Mouse (Mus musculus) embryonic facial prominence, embryonic 11.5 days (tissue): ENCODE measurements around the gene Pgp. TPM values are rescaled to one million over a fixed set of nuclear protein-coding genes. Genes with fewer than 3 reads are reported as not detected.
"Not testable (repeated sequence)": the region's sequence is repeated elsewhere in the genome, so short reads cannot be mapped to it uniquely, and the experiment has no call there.

ENCODE experiments used
- ATAC-seq: fragments of 200-750 bp; cut with Nextera tagmentation; replicated peaks from 2 replicates; pipeline ENCODE4 v1.8.0; 2017; ENCODE audit warnings: low read depth; ENCODE audit not compliant: insufficient number of reproducible peaks, low FRiP score, low TSS enrichment
- DNase-seq: peaks from one replicate; pipeline ENCODE4 v3.0.0-alpha.2; 2015; ENCODE audit warnings: low spot score
- H3K27ac ChIP-seq: fragments of 300-500 bp; sonication (generic); replicated peaks from 2 replicates; pipeline ENCODE4 v1.5.1; 2014; ENCODE audit warnings: mild to moderate bottlenecking, low read depth, low read length, control low read depth
- H3K27me3 ChIP-seq: fragments of 300-500 bp; sonication (generic); 2 replicates; pipeline ENCODE4 v1.6.1; 2014; ENCODE audit warnings: mild to moderate bottlenecking, low read length, moderate library complexity, mixed read lengths; ENCODE audit not compliant: control insufficient read depth, insufficient read depth
- H3K36me3 ChIP-seq: fragments of 300-500 bp; sonication (generic); replicated peaks from 2 replicates; pipeline ENCODE4 v1.6.1; 2014; ENCODE audit warnings: low read depth, mild to moderate bottlenecking, low read length, moderate library complexity, mixed read lengths; ENCODE audit not compliant: control insufficient read depth, insufficient read depth
- H3K4me1 ChIP-seq: fragments of 300-500 bp; sonication (generic); 2 replicates; pipeline ENCODE4 v1.6.1; 2014; ENCODE audit warnings: low read length, mixed read lengths; ENCODE audit not compliant: control insufficient read depth, insufficient read depth
- H3K4me2 ChIP-seq: fragments of 300-500 bp; sonication (generic); 2 replicates; pipeline ENCODE4 v1.6.1; 2014; ENCODE audit warnings: low read depth, mild to moderate bottlenecking, control low read depth, low read length, moderate library complexity
- H3K4me3 ChIP-seq: fragments of 300-500 bp; sonication (generic); 2 replicates; pipeline ENCODE4 v1.5.1; 2014; ENCODE audit warnings: low read depth, low read length, control low read depth
- H3K9ac ChIP-seq: fragments of 300-500 bp; sonication (generic); replicated peaks from 2 replicates; pipeline ENCODE4 v1.6.1; 2014; ENCODE audit warnings: mild to moderate bottlenecking, control low read depth, low read length
- H3K9me3 ChIP-seq: fragments of 300-500 bp; sonication (generic); replicated peaks from 2 replicates; pipeline ENCODE4 v1.6.1; 2016; ENCODE audit warnings: mild to moderate bottlenecking, low read length, inconsistent platforms, mixed read lengths; ENCODE audit not compliant: control insufficient read depth
- WGBS: fragments of 180-500 bp; shearing (Covaris S2); extraction: QIAGEN DNeasy Blood & Tissue Kit; methylation state at CpG from one replicate; pipeline ENCODE4 v1.1.7; 2014; 5-methylcytosine and 5-hydroxymethylcytosine counted together
- polyA plus RNA-seq: library from polyadenylated mRNA; unstranded; fragments of >200 nt; fragmentation: Nextera tagmentation; extraction: Ambion mirVana; gene quantifications from 2 replicates; pipeline ENCODE4 v1.2.1, GENCODE M21; 2014

Pgp gene
- polyA plus RNA-seq = 53.7 and 54.9 TPM in 2 replicates

DNA sequence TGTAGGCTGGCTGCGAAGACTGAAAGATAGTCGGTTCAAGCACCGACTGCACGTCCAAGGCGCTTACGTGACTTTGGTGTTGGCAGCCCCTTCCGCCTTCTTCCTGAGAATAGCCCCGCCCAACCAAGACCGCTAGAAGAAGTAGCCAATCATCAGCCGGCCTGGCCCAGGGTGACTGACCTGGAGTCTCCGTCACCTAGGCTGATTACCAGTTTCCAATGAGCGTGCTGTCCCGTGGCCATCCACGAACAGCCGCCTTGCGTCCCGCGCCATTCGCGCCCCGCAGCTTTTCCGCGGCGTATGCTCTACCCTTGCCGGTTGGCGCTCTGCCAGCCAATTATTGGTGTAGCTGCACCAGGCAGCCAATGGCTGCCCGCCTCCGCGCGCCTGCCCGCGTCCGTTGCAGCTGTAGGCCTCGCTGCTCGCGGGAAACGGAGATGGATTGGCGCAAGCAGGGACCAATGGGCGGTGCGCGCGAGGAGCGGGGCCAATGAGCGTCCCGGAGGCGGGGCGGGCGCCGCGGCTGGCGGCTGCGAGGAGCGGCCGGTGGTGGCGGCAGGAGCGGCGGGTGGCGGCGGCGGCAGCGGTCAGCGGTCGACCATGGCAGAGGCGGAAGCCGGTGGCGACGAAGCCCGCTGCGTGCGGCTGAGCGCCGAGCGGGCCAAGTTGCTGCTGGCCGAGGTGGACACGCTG lies at the start of gene Pgp, which contains the start of gene E4f1:
TSS of gene Pgp (plus strand) at position 483 of the 693 bp plus-strand sequence.
TSS of gene E4f1 (minus strand) at position 404 of the 693 bp plus-strand sequence.
- no peaks in the 10 kb centered on the region; the same call in none of the 2 replicates for H3K36me3 ChIP-seq
- H3K4me3 ChIP-seq = peak within 1 kb of the TSS; percentile 86
- ATAC-seq = peak; percentile 96
- peak; percentile 99 for DNase-seq
- H3K9ac ChIP-seq = peak within 1 kb of the TSS; percentile 88
- H3K4me2 ChIP-seq = peak within 1 kb of the TSS; percentile 97
- no peaks in the 10 kb centered on the region for H3K27me3 ChIP-seq
- no peaks in the 10 kb centered on the region; the same call in 1 of the 2 replicates for H3K4me1 ChIP-seq
- H3K27ac ChIP-seq = peak within 1 kb of the TSS; percentile 65
- WGBS = under 1% methylated on average over 66 of the region's 75 CpGs
- H3K9me3 ChIP-seq = no peaks in the 10 kb centered on the region

- no peak overlapping the region for H3K27ac ChIP-seq
- ATAC-seq (no peak), DNase-seq (no peak)
- no peak overlapping the region for H3K4me3 ChIP-seq
- H3K4me1 ChIP-seq = no peaks in the 10 kb centered on the region
- no peak overlapping the region for H3K4me2 ChIP-seq
- H3K9ac ChIP-seq = no peak overlapping the region
- WGBS = 94% methylated on average over 4 of the region's 4 CpGs
- H3K9me3 ChIP-seq = no peaks in the 10 kb centered on the region
- H3K27me3 ChIP-seq = no peaks in the 10 kb centered on the region
- H3K36me3 ChIP-seq = peaks cover 28% of the 10 kb centered on the region
Observed at GRCm38 (mm10) chr17:24423114-24423513, 47.1 kb upstream of the Pgp start.

DNA sequence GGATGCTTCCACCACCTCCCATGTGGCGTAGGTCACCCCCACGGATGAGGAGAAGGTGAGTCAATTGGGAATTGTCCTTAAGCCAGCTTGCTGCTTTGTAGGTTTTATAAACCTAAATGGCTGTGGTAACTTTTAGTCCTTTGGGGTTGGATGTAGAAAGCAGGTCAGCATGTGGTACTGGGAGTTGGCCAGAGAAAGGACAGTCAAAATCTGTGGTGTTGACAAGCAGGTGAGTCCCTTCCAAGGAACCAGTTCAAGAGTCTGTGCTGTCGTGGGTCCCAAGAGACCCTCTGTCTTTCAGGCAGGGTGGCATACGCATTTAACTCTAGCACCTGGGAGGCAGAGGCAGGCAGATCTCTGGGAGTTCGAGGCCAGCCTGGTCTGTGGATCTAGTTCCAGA lies 45.7 kb upstream of the Pgp start:
- DNase-seq (no peak), ATAC-seq (no peak)
- peaks cover 20% of the 10 kb centered on the region for H3K36me3 ChIP-seq
- H3K4me2 ChIP-seq = no peak overlapping the region
- no peak overlapping the region for H3K27ac ChIP-seq
- H3K9me3 ChIP-seq = no peaks in the 10 kb centered on the region
- WGBS = 94% methylated on average over 5 of the region's 5 CpGs
- H3K4me3 ChIP-seq = no peak overlapping the region
- no peaks in the 10 kb centered on the region for H3K4me1 ChIP-seq
- H3K9ac ChIP-seq = no peak overlapping the region
- no peaks in the 10 kb centered on the region for H3K27me3 ChIP-seq

DNA sequence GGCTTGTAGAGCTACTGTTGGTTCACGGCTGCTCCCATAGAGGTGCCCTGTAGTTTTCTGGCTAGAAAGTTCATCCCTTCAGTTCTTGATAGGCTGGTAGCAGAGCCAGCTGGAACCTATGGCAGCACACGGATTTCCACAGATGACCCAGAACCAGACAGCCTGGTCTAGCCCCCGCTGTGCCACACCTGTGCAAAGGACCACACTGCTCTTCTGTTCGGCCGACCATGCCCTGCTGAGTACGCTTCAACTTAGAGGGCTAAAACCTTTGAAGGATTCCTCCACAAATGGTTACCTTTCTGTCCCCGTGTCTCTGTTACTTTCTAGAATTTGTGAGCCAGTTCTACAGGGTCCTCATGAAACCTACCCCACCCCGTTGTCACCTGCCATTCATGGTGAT lies 44.9 kb upstream of the Pgp start:
- H3K4me3 ChIP-seq, DNase-seq, H3K9ac ChIP-seq, H3K27me3 ChIP-seq, H3K27ac ChIP-seq, ATAC-seq, H3K4me1 ChIP-seq, H3K4me2 ChIP-seq, H3K9me3 ChIP-seq: not testable (repeated sequence)
- H3K36me3 ChIP-seq = peaks cover 16% of the 10 kb centered on the region
- 88% methylated on average over 5 of the region's 8 CpGs for WGBS

GRCm38 (mm10) chr17:24425905-24426304 lies 44.3 kb upstream of the Pgp start:
- ATAC-seq (no peak), DNase-seq (no peak)
- Histone ChIP-seq H3K27me3 (no peaks in the 10 kb centered on the region), H3K27ac (no peak overlapping the region), H3K4me2 (no peak overlapping the region; the same call in 1 of the 2 replicates), H3K4me1 (no peaks in the 10 kb centered on the region), H3K9ac (no peak overlapping the region), H3K36me3 (peaks cover 14% of the 10 kb centered on the region), H3K9me3 (no peaks in the 10 kb centered on the region), H3K4me3 (no peak overlapping the region)
- 92% methylated on average over 7 of the region's 7 CpGs for WGBS

DNA sequence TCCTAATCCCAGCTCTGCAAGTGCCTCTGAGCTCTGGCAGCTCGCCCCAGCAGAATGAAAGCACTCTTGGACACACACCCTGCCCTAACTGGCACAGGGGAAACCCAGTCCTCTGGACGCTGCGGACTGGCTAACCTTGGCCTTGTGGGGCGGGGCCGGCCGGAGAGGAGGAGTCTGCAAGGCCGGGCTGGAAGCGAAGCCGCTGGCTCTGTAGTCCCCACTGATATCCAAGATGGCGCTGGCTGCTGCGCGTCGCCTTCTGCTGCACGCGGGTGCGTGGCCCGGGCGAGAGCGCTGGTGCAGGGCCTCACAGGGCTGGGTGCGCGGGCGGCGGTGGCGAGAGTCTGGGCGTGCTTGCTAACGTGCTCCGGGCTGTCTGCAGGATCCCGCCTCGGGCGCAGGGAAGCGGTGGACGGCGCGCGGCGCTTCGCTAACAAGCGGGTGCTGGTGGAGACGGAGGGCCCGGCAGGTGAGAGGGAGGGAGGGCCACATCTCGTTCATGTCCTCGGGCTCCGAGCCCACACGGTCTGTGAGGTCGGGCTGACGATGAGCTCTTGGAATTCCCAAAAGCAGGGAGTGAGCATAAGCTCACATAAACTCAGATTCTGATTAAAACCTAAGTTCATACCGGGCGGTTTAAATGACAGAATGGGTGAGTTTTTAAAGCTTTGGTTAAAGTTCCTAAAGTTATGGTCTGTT lies 43.6 kb upstream of the Pgp start, which contains the start of gene Eci1:
TSS of gene Eci1 (plus strand) at position 171 of the 699 bp plus-strand sequence.
- peaks cover 11% of the 10 kb centered on the region for H3K36me3 ChIP-seq
- DNase-seq (peak; percentile 91), ATAC-seq (peak; percentile 98)
- peak within 1 kb of the TSS; percentile 80 for H3K27ac ChIP-seq
- peak within 1 kb of the TSS; percentile 80 for H3K9ac ChIP-seq
- H3K27me3 ChIP-seq = no peaks in the 10 kb centered on the region
- H3K4me3 ChIP-seq = peak within 1 kb of the TSS; percentile 50
- 1% methylated on average over 48 of the region's 48 CpGs for WGBS
- no peaks in the 10 kb centered on the region for H3K4me1 ChIP-seq
- H3K4me2 ChIP-seq = peak within 1 kb of the TSS; percentile 47
- H3K9me3 ChIP-seq = no peaks in the 10 kb centered on the region

GRCm38 (mm10) chr17:24427170-24427557 lies 43.0 kb upstream of the Pgp start:
- peaks cover 11% of the 10 kb centered on the region for H3K36me3 ChIP-seq
- peak overlapping the region; percentile 47 for H3K4me2 ChIP-seq
- peak overlapping the region; percentile 50 for H3K4me3 ChIP-seq
- H3K4me1 ChIP-seq = no peaks in the 10 kb centered on the region
- peak overlapping the region; percentile 80 for H3K9ac ChIP-seq
- no peaks in the 10 kb centered on the region for H3K9me3 ChIP-seq
- WGBS = 6% methylated on average over 8 of the region's 8 CpGs
- H3K27me3 ChIP-seq = no peaks in the 10 kb centered on the region
- DNase-seq (peak; percentile 26), ATAC-seq (no peak)
- H3K27ac ChIP-seq = peak overlapping the region; percentile 80; the same call in 1 of the 2 replicates
